Mouse (Mus musculus) lung, postnatal 0 days (tissue): ENCODE results near the gene Heyl.

ENCODE experiments used
- CTCF ChIP-seq: IDR thresholded peaks from 2 replicates; pipeline ENCODE4 v1.5.1; 2016; ENCODE audit warnings: antibody characterized with exemption, mild to moderate bottlenecking
- EP300 ChIP-seq: IDR thresholded peaks from 2 replicates; pipeline ENCODE4 v1.6.1; 2016; ENCODE audit warnings: antibody characterized with exemption, mild to moderate bottlenecking, control low read depth

DNA sequence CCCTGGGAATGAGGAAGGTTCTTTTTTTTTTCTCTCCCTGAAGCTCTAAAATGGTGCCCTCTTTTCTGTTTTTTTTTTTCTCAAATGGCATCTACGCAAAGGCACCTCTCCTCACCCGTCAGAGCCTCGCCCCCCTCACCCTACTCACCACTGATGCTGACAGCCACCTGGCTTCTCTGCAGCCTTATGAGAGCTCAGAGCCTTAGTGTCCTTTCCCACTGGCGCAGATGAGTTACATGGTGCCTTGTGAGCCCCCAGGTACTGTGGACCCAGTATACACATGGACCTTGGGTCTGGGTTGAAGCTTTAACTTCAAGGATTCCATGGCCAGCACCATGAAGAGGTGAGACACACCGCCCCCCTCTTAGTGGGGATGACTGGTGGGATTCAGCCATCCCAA, 13.3 kb downstream of the Heyl start:
- TF ChIP-seq CTCF (no peak), EP300 (no peak)
